Mouse (Mus musculus) heart, adult 2 months (tissue): ENCODE results near the gene Setd2. TPM values are rescaled to one million over a fixed set of nuclear protein-coding genes. Genes with fewer than 3 reads are reported as not detected.

ENCODE experiments used
- DNase-seq, 2 experiments: peaks; one replicate each; pipeline ENCODE4 v3.0.0; 2021
- H3K27ac ChIP-seq: fragments of 200-600 bp; 2 replicates; pipeline ENCODE4 v1.8.1; 2022
- H3K27me3 ChIP-seq: fragments of 200-500 bp; 2 replicates; pipeline ENCODE4 v1.6.1; 2012; ENCODE audit warnings: mild to moderate bottlenecking, low read length, inconsistent platforms, mixed read lengths; ENCODE audit not compliant: control insufficient read depth, insufficient read depth
- H3K36me3 ChIP-seq: fragments of 200-500 bp; 2 replicates; pipeline ENCODE4 v1.6.1; 2012; ENCODE audit warnings: low read length, inconsistent platforms; ENCODE audit not compliant: control insufficient read depth, insufficient read depth
- H3K4me1 ChIP-seq: fragments of 200-500 bp; 2 replicates; pipeline ENCODE4 v1.6.1; 2011; ENCODE audit warnings: low read length; ENCODE audit not compliant: control insufficient read depth, insufficient read depth
- H3K4me3 ChIP-seq: fragments of 200-600 bp; 2 replicates; pipeline ENCODE4 v1.8.1; 2022
- H3K79me2 ChIP-seq: fragments of 200-500 bp; replicated peaks from 2 replicates; pipeline ENCODE4 v1.6.1; 2012; ENCODE audit warnings: mild to moderate bottlenecking, inconsistent platforms, low read length, moderate library complexity, mixed read lengths; ENCODE audit not compliant: control insufficient read depth, insufficient read depth
- H3K9ac ChIP-seq: fragments of 200-500 bp; 2 replicates; pipeline ENCODE4 v1.6.1; 2012; ENCODE audit warnings: low read depth, mild to moderate bottlenecking, control low read depth, inconsistent platforms, low read length, mixed read lengths
- CTCF ChIP-seq: fragments of 200-600 bp; IDR thresholded peaks from 2 replicates; pipeline ENCODE4 v1.8.1; 2022; ENCODE audit warnings: antibody characterized with exemption, mild to moderate bottlenecking, moderate library complexity
- EP300 ChIP-seq: fragments of 200-500 bp; IDR thresholded peaks from 2 replicates; pipeline ENCODE4 v1.6.1; 2011; ENCODE audit warnings: low read depth, low read length, control low read depth; ENCODE audit not compliant: insufficient read depth
- POLR2A ChIP-seq: fragments of 200-500 bp; IDR thresholded peaks from 2 replicates; pipeline ENCODE4 v1.6.1; 2011; ENCODE audit warnings: mild to moderate bottlenecking, low read depth, low read length, control low read depth; ENCODE audit not compliant: insufficient read depth
- WGBS: fragments of 180-500 bp; shearing (Covaris S2); methylation state at CpG from one replicate; pipeline ENCODE4 v1.1.7; 2018; 5-methylcytosine and 5-hydroxymethylcytosine counted together
- intact Hi-C: fragments of 180-260 bp; cut with DNase I; formaldehyde crosslinking; loops from one replicate; pipeline ENCODE4 v1.15.1; 2025
- polyA plus RNA-seq: library from polyadenylated mRNA; depleted of rRNA; stranded (reverse); fragments of >200 nt; gene quantifications from 2 replicates; pipeline ENCODE4 v1.2.3, GENCODE M21; 2012
- total RNA-seq, 2 experiments: library from RNA; stranded (reverse); gene quantifications; 2 replicates each; pipeline ENCODE4 v1.2.3; 2021

Gene Setd2
- total and polyA plus RNA-seq, 3 experiments, result 22.4 to 37.7 (median 36.4) TPM

DNA sequence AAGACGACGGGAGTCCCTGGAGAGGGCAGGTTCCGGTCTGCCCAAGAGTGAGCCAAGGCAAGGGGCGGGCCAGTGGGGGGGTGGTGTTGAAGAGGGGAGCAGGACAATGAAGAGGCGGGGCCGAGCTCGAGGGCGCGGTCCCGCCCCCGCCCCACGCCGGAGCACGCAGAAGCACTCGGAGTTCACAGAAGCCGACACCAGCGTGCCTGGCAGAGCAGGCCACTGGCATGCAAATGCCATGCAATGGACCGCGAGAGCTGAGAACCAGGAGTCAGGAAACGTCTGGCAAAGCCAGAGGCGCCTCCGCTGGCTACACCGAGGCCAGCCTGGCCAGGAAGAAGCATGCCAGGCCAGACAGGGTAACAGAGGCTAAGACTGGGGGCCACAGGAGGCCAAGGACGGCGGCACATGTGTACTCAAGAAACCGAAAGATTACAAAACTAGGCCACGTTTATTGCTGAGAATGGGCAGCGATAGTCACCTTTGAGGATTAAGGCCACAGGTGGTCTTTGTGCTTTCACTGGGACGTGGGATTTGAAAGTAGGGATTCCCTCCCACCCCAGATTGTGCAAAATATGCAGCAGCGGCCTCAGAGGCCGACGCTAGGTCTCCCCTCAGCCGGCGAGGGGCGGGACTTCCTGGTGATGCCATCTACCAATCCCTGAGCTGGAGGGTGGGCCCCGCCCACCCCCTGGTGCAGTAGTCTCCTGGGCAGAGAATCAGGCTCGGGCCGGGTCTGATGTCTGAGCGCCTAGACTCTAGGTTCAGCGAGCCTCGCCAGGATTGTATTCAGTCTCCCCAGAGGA is 92.2 kb downstream of the Setd2 start, which contains the start of gene Nradd:
TSS of gene Nradd (minus strand) at position 92 of the 806 bp plus-strand sequence.
- Histone ChIP-seq H3K4me3 (peak within 1 kb of the TSS; percentile 54), H3K9ac (peak within 1 kb of the TSS; percentile 54), H3K27me3 (no peaks in the 10 kb centered on the region), H3K79me2 (no peaks in the 10 kb centered on the region), H3K4me1 (peaks cover 2% of the 10 kb centered on the region), H3K27ac (peak within 1 kb of the TSS; percentile 70), H3K36me3 (no peaks in the 10 kb centered on the region)
- 3% methylated on average over 41 of the region's 41 CpGs for WGBS
- no peak for TF ChIP-seq CTCF
- TF ChIP-seq EP300, result 0 out of 2 replicates have a peak, but pooled peaks have one; percentile 34
- peak; percentile 69 for TF ChIP-seq POLR2A
- peak; percentile 88 to 90 for DNase-seq
- intact Hi-C loops, result loop anchor here (5.0 to 10.0 kb wide), 2 partner anchors 150 to 212 kb away; partner anchors contain the start of genes Kif9 and Klhl18

- Histone ChIP-seq H3K27ac (peak overlapping the region; percentile 70; the same call in 1 of the 2 replicates), H3K79me2 (no peaks in the 10 kb centered on the region), H3K27me3 (no peaks in the 10 kb centered on the region), H3K9ac (peak overlapping the region; percentile 32), H3K36me3 (no peaks in the 10 kb centered on the region), H3K4me3 (peak overlapping the region; percentile 54), H3K4me1 (peaks cover 2% of the 10 kb centered on the region)
- 83% methylated on average over 11 of the region's 11 CpGs for WGBS
- intact Hi-C loops, result loop anchor here (10.0 kb wide), 1 partner anchor 151 kb away; the partner anchor contains the start of genes Kif9 and Klhl18
- TF ChIP-seq EP300, result no peak
- TF ChIP-seq CTCF, result no peak
- TF ChIP-seq POLR2A, result no peak
- no peak for DNase-seq
Measured at GRCm38 (mm10) chr9:110625350-110625908, 93.0 kb downstream of the Setd2 start.

DNA sequence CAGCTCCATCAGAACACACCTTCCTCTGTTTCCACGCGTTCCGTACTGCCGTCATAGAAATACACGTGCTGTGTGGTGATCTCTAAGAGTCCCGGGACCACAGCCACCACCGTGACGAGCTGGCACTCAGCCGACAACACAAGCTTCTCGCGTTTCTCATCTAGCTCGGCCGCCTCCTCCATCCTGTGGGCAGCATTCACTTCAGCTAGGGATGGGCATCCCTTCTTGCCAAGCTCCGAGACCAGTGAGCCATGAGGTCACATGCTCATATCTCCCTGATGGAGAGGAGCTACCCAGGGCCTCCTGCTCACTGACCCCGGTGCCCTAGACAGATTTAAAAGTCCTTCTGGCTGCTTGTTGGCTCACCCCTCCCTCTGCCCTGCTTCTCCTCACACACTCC is 97.8 kb downstream of the Setd2 start:
- Histone ChIP-seq H3K27ac (no peak overlapping the region), H3K27me3 (no peaks in the 10 kb centered on the region), H3K4me1 (peaks cover 2% of the 10 kb centered on the region), H3K4me3 (no peak overlapping the region), H3K36me3 (no peaks in the 10 kb centered on the region), H3K9ac (no peak overlapping the region), H3K79me2 (no peaks in the 10 kb centered on the region)
- 72% methylated on average over 15 of the region's 15 CpGs for WGBS
- TF ChIP-seq CTCF (no peak), POLR2A (no peak), EP300 (no peak)
- intact Hi-C loops, result loop anchor here (5.0 kb wide), 1 partner anchor 183 kb away; no protein-coding TSS in a partner anchor
- DNase-seq, result no peak

- Histone ChIP-seq H3K27ac (no peak overlapping the region), H3K27me3 (no peaks in the 10 kb centered on the region), H3K9ac (no peak overlapping the region), H3K79me2 (no peaks in the 10 kb centered on the region), H3K4me3 (no peak overlapping the region), H3K36me3 (no peaks in the 10 kb centered on the region), H3K4me1 (no peaks in the 10 kb centered on the region)
- WGBS, result 52% methylated on average over 10 of the region's 10 CpGs
- peak in 1 of 2 experiments; percentile 60 for DNase-seq
- intact Hi-C loops, result loop anchor here (5.0 kb wide), 1 partner anchor 184 kb away; no protein-coding TSS in a partner anchor
- TF ChIP-seq EP300 (no peak), CTCF (peak; percentile 75)
Measured at GRCm38 (mm10) chr9:110631191-110631590, 98.8 kb downstream of the Setd2 start.

DNA sequence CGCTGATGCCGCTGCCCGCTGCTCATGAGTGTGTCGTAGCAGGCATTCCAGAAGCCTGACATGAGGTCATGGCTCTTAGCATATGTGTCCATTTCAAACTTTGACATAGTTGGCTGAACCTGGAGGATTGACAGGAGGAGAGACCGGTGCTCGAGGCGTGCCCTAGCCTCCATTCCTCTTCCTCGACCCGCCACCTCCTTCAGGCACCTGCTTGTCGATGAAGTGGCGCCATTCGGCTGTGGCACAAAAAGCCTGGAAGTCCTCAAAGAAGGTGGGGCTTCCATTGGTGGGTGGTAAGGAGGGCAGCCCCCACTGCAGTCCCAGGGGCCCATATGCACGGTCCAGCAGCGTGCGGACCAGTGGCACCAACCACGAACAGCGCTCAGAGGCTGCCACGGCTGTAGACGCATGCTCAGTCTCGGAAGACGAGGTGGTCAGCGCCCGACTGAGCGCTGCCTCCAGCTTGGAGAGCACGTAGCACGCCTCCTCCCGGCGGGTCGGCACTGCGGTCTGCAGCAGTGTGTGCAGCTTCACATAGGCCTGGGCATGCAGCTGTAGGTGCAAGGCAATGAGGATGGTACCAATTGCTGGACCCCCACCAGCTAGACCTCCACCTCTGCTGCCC is 99.4 kb downstream of the Setd2 start:
- Histone ChIP-seq H3K79me2 (no peaks in the 10 kb centered on the region), H3K4me3 (no peak overlapping the region), H3K27ac (no peak overlapping the region), H3K4me1 (no peaks in the 10 kb centered on the region), H3K36me3 (no peaks in the 10 kb centered on the region), H3K9ac (no peak overlapping the region), H3K27me3 (no peaks in the 10 kb centered on the region)
- 73% methylated on average over 30 of the region's 30 CpGs for WGBS
- intact Hi-C loops, result loop anchor here (5.0 kb wide), 1 partner anchor 184 kb away; no protein-coding TSS in a partner anchor
- no peak for DNase-seq
- no peak for TF ChIP-seq CTCF
- TF ChIP-seq EP300, result no peak
- TF ChIP-seq POLR2A, result no peak

- WGBS, result 82% methylated on average over 15 of the region's 15 CpGs
- TF ChIP-seq CTCF (no peak), POLR2A (no peak), EP300 (no peak)
- Histone ChIP-seq H3K27ac (no peak overlapping the region), H3K36me3 (no peaks in the 10 kb centered on the region), H3K9ac (no peak overlapping the region), H3K4me3 (no peak overlapping the region), H3K27me3 (no peaks in the 10 kb centered on the region), H3K79me2 (no peaks in the 10 kb centered on the region), H3K4me1 (no peaks in the 10 kb centered on the region)
- no peak for DNase-seq
- intact Hi-C loops, result loop anchor here (5.0 kb wide), 1 partner anchor 185 kb away; no protein-coding TSS in a partner anchor
Measured at GRCm38 (mm10) chr9:110632671-110633070, 100.3 kb downstream of the Setd2 start.
